Mouse (Mus musculus) erythroblast, embryonic 14.5 days (primary cell): ENCODE measurements around the gene Cdan1.

Experiments used
- GATA1 ChIP-seq: IDR thresholded peaks from 2 replicates; pipeline ENCODE4 v1.6.1; 2012; ENCODE audit warnings: low read length, inconsistent platforms, mixed read lengths
- TAL1 ChIP-seq: IDR thresholded peaks from 3 replicates; pipeline ENCODE4 v1.6.1; 2012; ENCODE audit warnings: low read length, inconsistent platforms, mixed read lengths

DNA sequence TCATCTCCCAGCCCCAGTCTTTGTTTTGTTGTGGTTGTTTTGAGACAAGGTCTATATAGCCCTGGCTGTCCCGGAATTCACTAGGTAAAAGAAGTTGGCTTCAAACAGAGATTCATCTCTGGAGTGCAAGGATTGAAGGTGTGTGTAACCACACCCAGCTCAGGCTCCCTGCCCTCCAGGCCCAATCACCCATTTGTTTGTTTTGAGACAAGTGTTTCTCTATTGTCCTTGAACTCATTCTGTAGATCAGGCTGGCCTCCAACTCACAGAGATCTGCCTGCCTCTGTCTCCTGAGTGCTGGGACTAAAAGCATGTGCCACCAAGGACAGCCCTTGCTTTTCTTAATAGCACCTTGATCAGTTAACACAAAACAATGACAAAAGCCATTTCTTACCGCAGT, 101.9 kb downstream of the Cdan1 start:
- TF ChIP-seq GATA1, result no peak
- TF ChIP-seq TAL1, result no peak
